Mouse (Mus musculus) CD4-positive helper T cell, adult 2 months (primary cell): ENCODE data around the gene Gna15.

ENCODE experiments used
- DNase-seq: peaks from one replicate; pipeline ENCODE4 v3.0.0-alpha.2; 2012; ENCODE audit warnings: low read depth, missing footprints, low spot score

Gna15 gene

GRCm38 (mm10) chr10:81553807-81554755 lies 30.1 kb upstream of the Gna15 start:
- DNase-seq = no peak

DNA sequence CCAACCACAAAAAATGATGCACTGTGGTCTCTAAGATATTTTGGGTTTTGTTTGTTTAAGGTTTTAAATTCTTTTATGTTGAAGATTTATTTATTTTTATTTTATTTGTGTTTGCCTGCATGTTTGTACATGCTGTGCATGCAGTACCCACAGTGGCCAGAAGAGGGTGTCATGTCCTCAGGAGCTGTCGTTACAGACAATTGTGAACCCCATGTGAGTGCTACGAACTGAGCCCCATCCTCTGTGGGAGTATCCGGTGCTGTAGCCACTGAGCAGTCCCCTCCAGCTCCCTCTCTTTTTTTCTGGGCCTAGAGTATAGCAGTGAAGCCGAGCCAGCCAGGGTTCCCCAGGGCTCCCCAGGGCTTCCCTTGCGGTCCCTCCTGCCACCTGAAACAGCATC lies 29.2 kb upstream of the Gna15 start:
- peak; percentile 65 for DNase-seq

GRCm38 (mm10) chr10:81551597-81552102 lies 27.6 kb upstream of the Gna15 start:
- peak; percentile 91 for DNase-seq

- peak; percentile 76 for DNase-seq
These were observed 26.2 kb upstream of the Gna15 start for GRCm38 (mm10) chr10:81550257-81550656.

GRCm38 (mm10) chr10:81548944-81549343 lies 24.9 kb upstream of the Gna15 start:
- no peak for DNase-seq

- no peak for DNase-seq
These were observed 23.0 kb upstream of the Gna15 start for GRCm38 (mm10) chr10:81546788-81547571.

DNA sequence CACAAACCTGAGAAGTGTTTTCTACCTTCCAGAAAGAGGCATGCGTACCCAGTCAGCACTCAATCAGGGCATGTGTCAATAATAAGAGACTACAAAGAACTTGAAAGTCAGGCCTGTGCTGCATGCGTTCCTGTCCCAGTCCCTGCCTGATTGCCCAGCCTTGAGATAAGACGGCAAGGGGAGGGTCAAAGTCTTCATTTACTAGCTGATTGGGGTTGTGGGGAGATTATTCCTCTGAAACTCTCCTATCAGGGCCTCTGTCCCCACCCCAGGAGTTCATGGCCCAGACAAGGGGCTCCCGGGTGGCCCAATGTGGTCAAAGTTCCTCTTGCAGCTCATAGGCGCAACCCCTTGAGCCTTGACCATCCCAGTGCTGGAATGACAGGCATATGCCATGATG lies 22.3 kb upstream of the Gna15 start:
- DNase-seq = no peak

DNA sequence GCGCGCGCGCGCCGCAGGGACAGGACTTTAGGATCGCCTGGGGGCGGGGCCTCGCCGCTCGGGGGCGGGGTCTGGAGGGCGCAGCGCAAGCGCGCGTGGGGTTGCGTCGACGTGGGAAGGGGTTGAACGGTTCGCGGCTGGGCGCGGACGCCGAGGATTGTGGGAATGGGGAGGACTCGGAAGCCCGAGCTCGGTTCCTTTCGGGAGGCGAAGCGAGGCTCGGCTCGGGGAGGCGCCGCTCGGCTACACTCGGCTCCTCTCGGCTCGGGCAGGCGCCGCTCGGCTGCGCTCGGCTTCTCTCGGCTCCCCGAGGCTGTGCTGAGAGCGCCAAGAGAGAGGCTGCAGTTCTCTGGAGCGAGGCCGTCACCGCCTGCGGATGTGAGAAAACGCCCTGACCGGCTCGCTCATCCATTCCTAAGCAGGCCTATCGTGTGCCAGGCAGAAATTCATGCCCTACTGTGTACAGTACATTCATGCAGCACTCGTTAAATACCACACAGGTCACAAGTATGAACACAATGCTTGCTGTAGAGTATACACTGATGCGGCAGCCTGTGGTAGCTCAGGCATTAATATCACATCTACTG lies 21.2 kb upstream of the Gna15 start, which contains the start of gene Gna11:
Gene Gna11, minus strand, starts transcription at position 30 of the 587 bp plus-strand sequence.
- peak; percentile 99 for DNase-seq

DNA sequence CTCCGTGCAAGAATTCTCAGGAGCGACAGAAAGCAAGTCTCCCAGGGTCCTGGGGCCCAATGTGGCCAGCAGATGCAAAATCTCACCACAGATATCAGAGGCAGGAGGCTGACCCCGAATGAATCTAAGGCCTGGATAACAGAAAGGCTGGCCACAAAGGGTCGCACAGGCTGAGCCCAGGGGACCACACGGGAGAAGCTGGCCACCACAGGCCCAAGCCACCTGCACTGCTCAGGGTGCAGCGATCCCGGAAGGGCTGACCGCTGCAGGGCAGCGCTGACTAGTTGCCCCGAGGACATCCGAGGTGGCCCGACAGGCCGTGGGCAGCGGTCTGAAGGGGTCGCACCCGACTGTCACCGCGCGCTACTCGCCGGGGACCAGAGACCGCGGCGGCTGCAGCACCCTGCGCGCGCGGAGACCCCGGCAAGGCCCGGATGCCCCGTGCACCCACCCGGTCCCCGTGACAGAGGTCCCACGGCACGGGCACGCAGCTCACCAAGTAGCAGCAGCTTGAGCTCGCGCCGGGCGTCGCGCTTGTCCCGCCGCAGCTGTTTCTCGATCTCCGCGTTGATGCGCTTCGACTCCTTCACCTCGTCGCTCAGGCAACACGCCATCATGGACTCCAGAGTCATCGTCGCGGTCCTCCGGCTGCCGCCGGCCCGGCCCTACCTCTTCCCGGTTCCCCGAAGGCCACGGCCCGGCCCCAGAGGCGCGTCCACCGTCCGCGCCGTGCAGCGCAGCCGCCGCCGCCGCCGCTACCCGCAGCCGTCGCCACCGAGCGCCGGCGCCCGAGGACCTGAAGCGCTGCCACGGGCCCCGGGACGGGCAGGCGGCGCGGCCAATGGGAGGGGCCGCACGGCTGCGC lies 20.5 kb upstream of the Gna15 start:
- DNase-seq = no peak

DNA sequence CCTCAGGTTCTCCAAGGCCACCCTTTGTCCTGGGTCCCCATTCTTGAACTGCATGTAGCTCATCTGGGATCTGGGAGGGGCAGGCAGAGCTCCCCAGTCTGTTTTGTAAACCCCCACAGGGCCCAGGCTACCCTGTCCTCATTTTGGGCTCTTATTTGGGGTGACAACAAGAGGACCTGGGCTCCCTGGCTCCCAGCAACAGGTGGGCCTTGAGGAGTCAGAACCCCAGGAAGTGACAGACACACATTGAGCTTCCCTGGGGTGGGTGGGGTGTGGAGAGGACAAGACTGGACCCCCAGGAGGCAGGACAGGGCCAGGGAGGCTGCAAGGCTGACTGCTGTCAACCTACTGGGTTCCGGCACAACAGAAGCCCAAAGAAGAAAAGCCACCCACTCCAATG lies 19.6 kb upstream of the Gna15 start:
- DNase-seq = no peak

GRCm38 (mm10) chr10:81542727-81543460 lies 18.9 kb upstream of the Gna15 start:
- DNase-seq = no peak

DNA sequence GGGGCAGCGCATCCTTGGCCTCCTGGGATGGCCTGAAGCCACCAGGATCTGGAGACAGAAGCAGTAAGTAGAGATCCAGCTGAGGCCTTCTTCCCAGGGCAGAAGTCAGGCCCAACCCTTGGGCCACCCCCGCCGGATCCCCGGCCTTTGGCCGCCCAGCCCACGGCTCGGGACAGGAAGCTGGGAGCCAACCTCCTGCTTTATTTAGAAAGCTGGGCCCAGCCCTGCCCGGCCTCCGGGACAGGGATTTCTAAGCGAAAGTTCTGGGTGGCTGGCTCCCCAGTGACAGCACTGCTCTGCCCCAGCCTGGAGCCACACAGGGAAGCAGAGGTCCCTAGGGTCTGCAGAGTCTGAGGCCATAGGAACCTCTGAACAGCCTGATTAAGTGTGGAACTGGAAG lies 17.8 kb upstream of the Gna15 start:
- no peak for DNase-seq

DNA sequence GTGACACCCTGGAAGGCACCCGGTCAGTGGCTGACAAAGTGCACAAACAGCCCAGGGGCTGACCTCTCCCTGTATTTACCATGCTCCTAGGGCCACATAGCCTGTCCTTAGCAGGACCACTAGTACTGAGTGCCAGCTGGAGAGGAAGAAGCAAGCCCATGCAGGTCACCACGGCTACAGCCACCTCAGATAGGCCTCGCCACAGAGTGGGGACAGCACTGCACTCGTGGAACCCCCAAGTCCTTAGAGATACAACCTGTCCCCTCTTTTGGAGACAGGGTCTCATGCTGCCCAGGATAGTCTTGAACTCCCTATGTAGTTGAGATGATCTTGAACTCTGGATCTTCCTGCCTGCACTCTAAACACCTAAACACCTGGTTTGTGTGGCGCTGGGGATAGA lies 17.3 kb upstream of the Gna15 start:
- no peak for DNase-seq

DNA sequence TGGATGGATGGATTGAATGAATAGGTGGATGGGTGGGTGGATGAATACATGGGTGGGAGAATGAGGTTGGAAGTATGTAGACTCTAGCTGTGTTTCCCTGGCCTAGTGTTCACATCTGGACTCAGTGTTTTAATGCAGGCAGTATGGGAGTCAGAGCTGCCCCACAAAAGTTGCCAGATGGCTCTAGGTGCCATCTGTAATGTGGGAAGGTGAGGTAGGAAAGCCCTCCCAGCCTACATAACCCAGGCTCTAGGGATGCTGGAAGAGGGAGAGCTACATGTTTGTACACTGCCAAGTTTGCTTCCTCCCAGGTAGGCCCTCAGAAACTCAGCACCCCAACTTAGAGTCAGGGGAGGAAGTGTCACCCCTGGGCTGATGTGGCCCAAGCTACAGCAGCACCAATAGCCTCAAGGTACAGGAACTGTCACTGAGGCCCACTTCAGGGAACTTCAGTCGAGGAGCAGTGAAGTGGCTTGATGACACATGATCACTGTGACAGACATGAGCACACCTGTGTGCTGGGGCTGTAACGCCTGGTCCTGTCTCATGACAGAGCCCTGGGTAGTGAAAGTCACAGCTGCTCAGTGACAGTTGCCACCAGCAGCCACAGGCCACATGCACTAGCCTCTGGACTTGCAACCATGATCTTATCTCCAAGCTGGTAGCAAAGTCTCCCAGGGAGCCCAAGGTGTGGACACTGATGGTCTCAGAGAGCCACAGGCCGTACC lies 14.5 kb upstream of the Gna15 start:
- peak; percentile 30 for DNase-seq

GRCm38 (mm10) chr10:81537429-81537828 lies 13.4 kb upstream of the Gna15 start:
- peak; percentile 55 for DNase-seq

GRCm38 (mm10) chr10:81536734-81537133 lies 12.7 kb upstream of the Gna15 start:
- DNase-seq = peak; percentile 29

DNA sequence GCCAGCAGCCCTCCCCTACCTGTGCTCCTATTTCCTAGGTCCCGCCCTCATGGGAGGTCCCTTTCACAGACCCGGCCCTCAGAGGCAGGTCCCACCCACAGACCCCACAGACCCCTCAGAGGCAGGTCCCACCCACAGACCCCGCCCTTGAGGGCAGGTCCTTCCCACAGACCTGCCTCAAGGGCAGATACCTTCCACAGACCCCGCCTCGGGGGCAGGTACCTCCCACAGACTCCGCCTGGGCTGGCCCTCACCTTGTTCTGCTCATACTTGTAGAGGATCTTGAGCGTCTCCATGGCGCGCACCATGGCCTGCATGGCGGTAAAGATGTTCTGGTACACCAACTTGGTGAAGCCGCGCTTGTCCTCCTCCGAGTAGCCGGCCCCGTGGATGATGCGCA lies 10.8 kb upstream of the Gna15 start:
- no peak for DNase-seq

GRCm38 (mm10) chr10:81526779-81527178 lies 2.8 kb upstream of the Gna15 start:
- DNase-seq = peak; percentile 84

- peak; percentile 64 for DNase-seq
These were observed 1.1 kb upstream of the Gna15 start for GRCm38 (mm10) chr10:81525017-81525694.
